Mouse (Mus musculus): Measurements from ENCODE around the gene C8b. TPM values are rescaled to one million over a fixed set of nuclear protein-coding genes. Genes with fewer than 3 reads are reported as not detected.

C8b gene
- polyA plus RNA-seq (2016; fragmentation: Nextera tagmentation; extraction: Ambion mirVana): not detected in 2 replicates

- no peaks in the 10 kb centered on the region for H3K36me3 ChIP-seq
- WGBS: 93% methylated on average over 8 of the region's 8 CpGs
- no peaks in the 10 kb centered on the region for H3K9me3 ChIP-seq
- no peak within 1 kb of the TSS for H3K4me3 ChIP-seq
- no peaks in the 10 kb centered on the region for H3K27me3 ChIP-seq (replicated peaks)
- H3K27ac ChIP-seq: no peak within 1 kb of the TSS
- no peak within 1 kb of the TSS for H3K9ac ChIP-seq
- ATAC-seq (ENCODE audit: low FRiP score, low read depth): no peak
- H3K4me2 ChIP-seq (replicated peaks): no peak within 1 kb of the TSS
- H3K4me1 ChIP-seq: peaks cover 3% of the 10 kb centered on the region; the same call in 1 of the 2 replicates
Observed at GRCm38 (mm10) chr4:104766065-104766464, at the start of gene C8b. Gene C8b, plus strand, starts transcription at chr4:104766317.

DNA sequence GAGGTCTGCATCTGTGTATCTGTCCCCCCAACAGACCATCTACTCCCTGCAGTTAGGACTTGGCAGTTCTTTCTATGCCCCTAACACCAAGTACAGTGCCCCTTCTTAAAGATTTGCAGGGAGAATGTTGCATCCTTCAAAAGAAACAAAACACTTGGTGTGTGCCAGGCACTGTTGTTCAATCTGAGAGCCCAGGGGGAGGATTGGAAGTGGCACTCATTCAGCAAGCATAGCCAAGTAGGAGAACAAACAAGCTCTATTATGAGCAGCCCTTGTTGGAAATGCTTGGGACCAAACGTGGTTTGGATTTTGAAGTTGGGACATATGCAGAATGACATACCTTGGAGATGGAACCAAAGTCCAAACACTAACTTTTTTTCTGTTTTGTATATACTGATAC is 49.6 kb upstream of the C8b start:
- Histone ChIP-seq H3K9me3 (no peaks in the 10 kb centered on the region), H3K36me3 (no peaks in the 10 kb centered on the region), H3K27me3 (replicated peaks) (no peaks in the 10 kb centered on the region), H3K4me2 (replicated peaks) (no peak overlapping the region), H3K27ac (no peak overlapping the region), H3K4me3 (no peak overlapping the region), H3K4me1 (peaks cover 20% of the 10 kb centered on the region), H3K9ac (no peak overlapping the region)
- 80% methylated on average over 1 of the region's 1 CpGs for WGBS
- no peak for ATAC-seq (ENCODE audit: low FRiP score, low read depth)

GRCm38 (mm10) chr4:104718973-104719795 is 46.9 kb upstream of the C8b start:
- no peak overlapping the region for H3K27ac ChIP-seq
- H3K4me2 ChIP-seq (replicated peaks): peak overlapping the region; percentile 5; the same call in 1 of the 2 replicates
- H3K4me1 ChIP-seq: peaks cover 23% of the 10 kb centered on the region
- H3K36me3 ChIP-seq: no peaks in the 10 kb centered on the region
- H3K4me3 ChIP-seq: no peak overlapping the region
- H3K9ac ChIP-seq: no peak overlapping the region
- WGBS: 32% methylated on average over 13 of the region's 13 CpGs
- peak; percentile 67 for ATAC-seq (ENCODE audit: low FRiP score, low read depth)
- H3K9me3 ChIP-seq: no peaks in the 10 kb centered on the region
- no peaks in the 10 kb centered on the region for H3K27me3 ChIP-seq (replicated peaks)

GRCm38 (mm10) chr4:104723527-104724045 is 42.5 kb upstream of the C8b start:
- WGBS: 85% methylated on average over 6 of the region's 6 CpGs
- Histone ChIP-seq H3K4me3 (no peak overlapping the region), H3K9me3 (no peaks in the 10 kb centered on the region), H3K27ac (no peak overlapping the region), H3K4me1 (peaks cover 21% of the 10 kb centered on the region), H3K4me2 (replicated peaks) (no peak overlapping the region), H3K9ac (no peak overlapping the region), H3K27me3 (replicated peaks) (no peaks in the 10 kb centered on the region), H3K36me3 (no peaks in the 10 kb centered on the region)
- ATAC-seq (ENCODE audit: low FRiP score, low read depth): no peak

GRCm38 (mm10) chr4:104724258-104724657 is 41.9 kb upstream of the C8b start:
- H3K4me1 ChIP-seq: peaks cover 16% of the 10 kb centered on the region
- no peak for ATAC-seq (ENCODE audit: low FRiP score, low read depth)
- WGBS: 63% methylated on average over 5 of the region's 5 CpGs
- H3K4me3 ChIP-seq: no peak overlapping the region
- H3K9me3 ChIP-seq: no peaks in the 10 kb centered on the region
- no peak overlapping the region for H3K4me2 ChIP-seq (replicated peaks)
- H3K9ac ChIP-seq: no peak overlapping the region
- no peaks in the 10 kb centered on the region for H3K36me3 ChIP-seq
- no peak overlapping the region for H3K27ac ChIP-seq
- no peaks in the 10 kb centered on the region for H3K27me3 ChIP-seq (replicated peaks)

GRCm38 (mm10) chr4:104725673-104726072 is 40.4 kb upstream of the C8b start:
- Histone ChIP-seq H3K9me3 (no peaks in the 10 kb centered on the region), H3K4me1 (peaks cover 7% of the 10 kb centered on the region)
- WGBS: 53% methylated on average over 3 of the region's 3 CpGs

GRCm38 (mm10) chr4:104729185-104729584 is 36.9 kb upstream of the C8b start:
- ATAC-seq (ENCODE audit: low FRiP score, low read depth): no peak
- no peak overlapping the region for H3K4me2 ChIP-seq (replicated peaks)
- H3K27me3 ChIP-seq (replicated peaks): no peaks in the 10 kb centered on the region
- no peak overlapping the region for H3K9ac ChIP-seq
- no peaks in the 10 kb centered on the region for H3K36me3 ChIP-seq
- WGBS: 89% methylated on average over 8 of the region's 8 CpGs
- H3K27ac ChIP-seq: no peak overlapping the region
- H3K4me1 ChIP-seq: peaks cover under 1% of the 10 kb centered on the region; the same call in 1 of the 2 replicates
- H3K9me3 ChIP-seq: no peaks in the 10 kb centered on the region
- no peak overlapping the region for H3K4me3 ChIP-seq

More at GRCm38 (mm10) chr4:104725673-104726072, 40.4 kb upstream of the C8b start:
- H3K4me3 ChIP-seq: no peak overlapping the region
- H3K36me3 ChIP-seq: no peaks in the 10 kb centered on the region
- H3K27ac ChIP-seq: no peak overlapping the region
- H3K9ac ChIP-seq: no peak overlapping the region
- no peaks in the 10 kb centered on the region for H3K27me3 ChIP-seq (replicated peaks)
- H3K4me2 ChIP-seq (replicated peaks): no peak overlapping the region
- no peak for ATAC-seq (ENCODE audit: low FRiP score, low read depth)

GRCm38 (mm10) chr4:104746500-104746899 is 19.6 kb upstream of the C8b start:
- Histone ChIP-seq H3K4me3 (no peak overlapping the region), H3K9me3 (no peaks in the 10 kb centered on the region), H3K36me3 (no peaks in the 10 kb centered on the region), H3K27me3 (replicated peaks) (no peaks in the 10 kb centered on the region), H3K9ac (no peak overlapping the region), H3K4me2 (replicated peaks) (no peak overlapping the region), H3K27ac (no peak overlapping the region), H3K4me1 (no peaks in the 10 kb centered on the region)
- no peak for ATAC-seq (ENCODE audit: low FRiP score, low read depth)
- WGBS: 78% methylated on average over 6 of the region's 6 CpGs

- Histone ChIP-seq H3K9ac (no peak overlapping the region), H3K9me3 (no peaks in the 10 kb centered on the region), H3K4me1 (no peaks in the 10 kb centered on the region), H3K4me3 (no peak overlapping the region), H3K36me3 (no peaks in the 10 kb centered on the region), H3K27me3 (replicated peaks) (no peaks in the 10 kb centered on the region), H3K4me2 (replicated peaks) (no peak overlapping the region), H3K27ac (no peak overlapping the region)
- ATAC-seq (ENCODE audit: low FRiP score, low read depth): no peak
- 85% methylated on average over 3 of the region's 3 CpGs for WGBS
Observed at GRCm38 (mm10) chr4:104754090-104754489, 12.0 kb upstream of the C8b start.

- H3K36me3 ChIP-seq: no peaks in the 10 kb centered on the region
- H3K9me3 ChIP-seq: no peaks in the 10 kb centered on the region
- H3K9ac ChIP-seq: no peak overlapping the region
- H3K4me3 ChIP-seq: no peak overlapping the region
- no peak overlapping the region for H3K4me2 ChIP-seq (replicated peaks)
- 0 out of 2 replicates have a peak overlapping the region, but pooled peaks have one; percentile 12 for H3K27ac ChIP-seq
- peak; percentile 80 for ATAC-seq (ENCODE audit: low FRiP score, low read depth)
- peaks cover 3% of the 10 kb centered on the region; the same call in 1 of the 2 replicates for H3K4me1 ChIP-seq
- H3K27me3 ChIP-seq (replicated peaks): no peaks in the 10 kb centered on the region
- 69% methylated on average over 13 of the region's 13 CpGs for WGBS
Observed at GRCm38 (mm10) chr4:104760878-104761624, 5.1 kb upstream of the C8b start.

DNA sequence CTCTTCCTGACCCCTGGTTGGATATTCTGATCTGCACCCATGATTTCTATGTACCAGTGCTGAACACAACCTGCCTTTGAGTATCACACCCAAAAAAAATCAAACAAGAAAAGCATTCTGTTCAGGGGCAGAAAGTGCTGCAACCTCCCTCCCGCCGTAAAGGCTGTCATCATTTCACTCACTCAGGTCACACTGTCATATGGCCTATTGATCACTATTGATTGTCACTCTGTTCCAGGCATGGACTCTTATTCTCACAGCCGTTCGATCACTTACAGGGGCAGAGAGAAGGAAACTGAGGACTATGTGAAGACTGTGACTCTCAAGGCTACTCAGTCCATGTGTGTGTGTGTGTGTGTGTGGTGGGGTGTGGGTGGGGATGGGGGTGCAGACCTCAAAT is 2.1 kb downstream of the C8b start:
- no peak overlapping the region for H3K27ac ChIP-seq
- H3K36me3 ChIP-seq: no peaks in the 10 kb centered on the region
- H3K27me3 ChIP-seq (replicated peaks): no peaks in the 10 kb centered on the region
- no peaks in the 10 kb centered on the region for H3K9me3 ChIP-seq
- no peak overlapping the region for H3K4me2 ChIP-seq (replicated peaks)
- H3K4me3 ChIP-seq: no peak overlapping the region
- H3K9ac ChIP-seq: no peak overlapping the region
- no peak for ATAC-seq (ENCODE audit: low FRiP score, low read depth)
- WGBS: 85% methylated on average over 4 of the region's 4 CpGs
- no peaks in the 10 kb centered on the region for H3K4me1 ChIP-seq

GRCm38 (mm10) chr4:104769602-104770001 is 3.5 kb downstream of the C8b start:
- Histone ChIP-seq H3K27me3 (replicated peaks) (no peaks in the 10 kb centered on the region), H3K36me3 (no peaks in the 10 kb centered on the region), H3K9ac (no peak overlapping the region), H3K4me1 (no peaks in the 10 kb centered on the region), H3K27ac (no peak overlapping the region), H3K4me2 (replicated peaks) (no peak overlapping the region), H3K9me3 (no peaks in the 10 kb centered on the region), H3K4me3 (no peak overlapping the region)
- no peak for ATAC-seq (ENCODE audit: low FRiP score, low read depth)
- WGBS: 89% methylated on average over 8 of the region's 8 CpGs
